Mouse (Mus musculus) frontal cortex, postnatal 36 days (tissue): ENCODE results near the gene Mdga2.
A peak's percentile ranks its signal among the peaks of the same experiment; 100 is the strongest.

Experiments
- DNase-seq, 2 experiments: peaks; one replicate each; pipeline ENCODE4 v3.0.0; 2022; ENCODE audit warnings: low spot score in 2 of 2

The Mdga2 gene

DNA sequence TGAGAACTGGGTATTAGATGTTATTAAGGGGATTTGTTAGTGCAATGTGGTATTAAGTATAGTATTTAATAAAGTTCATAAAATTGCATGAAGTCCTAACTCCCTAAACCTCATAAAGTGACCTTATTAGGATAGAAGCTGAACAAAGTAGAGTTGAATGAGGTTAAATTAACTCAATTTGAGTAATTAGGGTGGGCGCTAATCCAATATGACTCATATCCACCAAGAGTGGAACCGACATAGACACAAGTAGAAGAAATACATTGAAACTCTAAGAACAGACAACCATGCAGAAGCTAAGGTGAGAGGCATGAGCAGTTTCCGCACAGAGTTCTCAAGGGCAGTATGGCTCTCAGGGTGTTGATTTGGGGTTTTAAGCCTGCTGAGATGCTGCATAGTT is 165.7 kb downstream of the Mdga2 start:
- no peak for DNase-seq

DNA sequence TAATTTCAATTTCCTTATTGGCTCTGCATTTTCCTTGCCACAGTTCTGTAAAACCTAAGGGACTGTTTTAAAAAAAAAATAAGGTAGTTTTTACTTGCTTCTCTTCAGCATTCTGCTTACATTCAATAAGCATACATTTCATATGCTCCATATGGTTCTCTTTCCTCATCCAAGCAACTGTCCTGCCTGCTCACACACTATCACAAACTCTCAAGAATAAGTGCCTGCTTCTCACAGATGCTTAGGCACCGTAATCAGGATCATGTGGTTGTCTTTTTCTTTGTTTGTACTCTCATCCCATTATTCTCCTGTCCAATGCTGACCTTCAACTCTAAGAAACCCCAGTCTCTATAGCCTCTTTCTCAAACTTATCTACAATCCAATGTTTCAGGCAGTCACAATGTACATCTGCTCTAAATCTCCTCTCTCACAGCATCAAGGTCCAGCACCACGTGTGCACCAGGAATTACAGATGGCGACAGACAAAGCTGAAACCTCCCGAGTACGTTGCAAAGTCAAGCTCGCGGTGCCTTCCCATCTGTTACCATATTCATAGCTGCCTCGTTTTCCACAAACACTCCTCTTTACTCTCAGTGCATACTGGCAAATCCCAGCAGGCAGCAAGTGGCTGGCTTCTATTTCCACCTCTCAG is 177.1 kb downstream of the Mdga2 start:
- peak; percentile 5 to 48 for DNase-seq

DNA sequence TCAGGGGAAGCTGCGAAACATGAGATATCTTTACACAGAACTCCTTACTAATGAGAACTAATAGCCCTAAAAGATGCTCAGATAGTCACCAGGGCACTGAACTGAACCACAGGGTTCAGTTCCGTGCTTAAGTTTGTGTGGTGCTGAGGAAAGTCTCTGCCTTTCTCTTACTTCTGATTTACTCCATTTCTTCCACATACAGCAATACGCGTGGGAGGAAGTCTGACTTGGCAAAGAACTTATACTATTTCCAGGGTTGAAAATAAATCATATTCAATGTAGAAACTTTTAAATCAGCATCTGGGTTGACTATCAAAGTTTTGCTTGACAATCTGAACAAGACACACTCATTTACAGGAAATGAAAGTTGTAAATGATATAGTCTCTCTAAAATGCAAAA is 180.5 kb downstream of the Mdga2 start:
- DNase-seq, result peak in 1 of 2 experiments; percentile 29

DNA sequence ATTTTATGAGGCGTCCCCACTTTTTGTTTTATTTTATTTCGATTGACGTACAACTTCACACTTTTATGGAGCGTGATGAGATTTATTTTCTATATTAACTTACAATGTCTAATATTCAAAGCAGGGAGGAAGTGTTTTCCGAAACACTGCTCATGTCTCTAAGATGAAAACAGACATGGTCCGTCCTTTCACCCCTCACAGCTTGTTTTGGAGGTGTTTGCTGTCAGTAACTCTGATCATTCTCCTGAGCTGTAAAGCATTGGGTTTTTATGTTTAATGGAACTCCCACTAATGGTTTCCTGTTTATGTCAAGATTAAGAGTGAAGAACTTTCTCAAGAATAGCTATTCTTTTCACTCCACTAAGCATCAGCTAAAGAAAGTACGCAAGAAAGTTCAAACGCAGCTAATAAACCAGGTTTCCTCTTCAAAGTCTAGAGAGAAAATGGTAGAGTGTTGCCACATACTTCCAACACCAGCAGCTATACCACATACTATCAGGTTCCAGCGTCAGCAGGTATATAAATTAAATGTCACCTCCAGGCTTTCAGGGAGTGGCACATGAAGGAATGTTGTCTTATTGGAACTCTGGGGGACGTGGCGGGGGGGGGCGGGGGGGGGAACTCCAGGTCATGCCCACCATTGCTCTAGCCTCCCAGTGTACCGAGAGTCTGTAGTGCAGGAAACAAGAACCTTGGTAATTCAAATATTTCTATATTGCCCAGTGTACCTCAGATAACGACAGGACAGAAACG is 186.7 kb downstream of the Mdga2 start:
- DNase-seq, result no peak

DNA sequence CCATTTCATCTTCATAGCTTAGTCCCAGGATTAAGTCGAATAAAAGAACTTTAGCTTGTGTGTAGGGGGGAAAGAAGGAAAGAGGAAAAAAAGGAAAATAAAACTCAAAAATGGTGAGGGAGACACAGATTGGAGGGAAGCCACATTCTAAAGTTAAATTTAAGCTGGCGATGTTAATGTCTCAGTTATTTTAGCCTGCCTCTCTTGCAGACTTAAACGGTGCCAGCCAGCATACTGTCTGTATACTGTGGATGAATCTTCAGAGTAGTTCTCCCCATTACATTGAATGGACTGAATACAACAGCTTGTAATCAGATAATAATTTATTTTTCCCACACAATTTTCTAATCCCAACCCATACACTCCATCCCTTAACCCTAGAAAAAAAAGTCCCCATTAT is 205.2 kb downstream of the Mdga2 start:
- DNase-seq, result peak in 1 of 2 experiments; percentile 46

DNA sequence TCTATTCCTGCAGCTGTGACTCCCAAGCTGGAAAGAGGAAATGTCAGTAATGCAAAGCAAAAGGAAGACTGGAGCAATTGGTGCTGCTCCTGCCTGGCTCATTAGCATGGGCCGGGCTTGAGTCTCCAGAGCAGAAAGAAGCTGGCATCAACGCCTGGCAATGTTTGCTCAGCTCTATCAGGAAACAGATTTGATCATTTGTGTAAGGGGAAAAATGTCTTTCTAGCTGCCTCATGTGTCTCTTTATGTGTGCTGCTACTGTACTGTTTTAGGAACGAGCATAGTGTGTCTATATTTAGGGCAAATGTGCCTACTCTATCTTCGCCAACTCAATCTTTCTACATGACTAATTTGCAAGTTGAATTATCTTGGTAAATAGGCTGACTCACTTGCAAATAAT is 211.0 kb downstream of the Mdga2 start:
- peak; percentile 31 to 71 for DNase-seq

DNA sequence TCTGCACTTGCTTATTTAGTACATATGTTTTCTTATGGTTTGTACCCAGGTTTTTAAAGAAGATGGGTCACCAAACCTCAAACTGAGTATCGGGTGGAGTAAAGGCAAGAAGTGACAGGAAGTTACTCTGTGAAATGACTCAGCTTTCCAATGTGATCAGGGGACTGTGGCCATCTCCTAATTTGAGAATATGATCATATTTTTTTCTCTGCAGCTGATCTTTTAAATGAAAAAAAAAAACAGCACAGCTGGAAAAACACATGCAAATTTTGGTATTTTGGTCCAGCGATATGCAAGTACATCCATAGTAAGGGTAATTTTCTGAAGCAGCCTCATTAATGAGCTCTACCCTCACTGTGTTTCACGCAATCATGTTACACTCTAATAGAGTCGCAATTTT is 212.0 kb downstream of the Mdga2 start:
- no peak for DNase-seq

DNA sequence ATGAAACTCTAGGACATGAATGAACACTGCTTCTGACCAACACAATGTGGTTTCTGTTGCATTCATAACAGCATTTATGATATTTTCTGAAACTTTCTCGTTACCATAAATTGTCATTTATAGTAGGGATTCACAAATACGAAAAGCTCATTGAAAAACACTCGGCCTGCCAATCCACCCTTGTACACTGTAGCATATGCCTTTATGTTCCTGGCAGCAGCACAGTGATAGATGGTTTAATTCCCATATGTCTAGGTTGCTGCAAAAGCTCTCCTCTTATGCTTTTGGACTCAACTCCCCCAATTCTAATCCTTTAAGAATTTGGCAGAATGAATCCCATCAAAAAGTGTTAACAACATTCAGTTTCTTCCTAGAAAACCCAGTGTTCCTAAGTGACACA is 213.2 kb downstream of the Mdga2 start:
- peak in 1 of 2 experiments; percentile 49 for DNase-seq

DNA sequence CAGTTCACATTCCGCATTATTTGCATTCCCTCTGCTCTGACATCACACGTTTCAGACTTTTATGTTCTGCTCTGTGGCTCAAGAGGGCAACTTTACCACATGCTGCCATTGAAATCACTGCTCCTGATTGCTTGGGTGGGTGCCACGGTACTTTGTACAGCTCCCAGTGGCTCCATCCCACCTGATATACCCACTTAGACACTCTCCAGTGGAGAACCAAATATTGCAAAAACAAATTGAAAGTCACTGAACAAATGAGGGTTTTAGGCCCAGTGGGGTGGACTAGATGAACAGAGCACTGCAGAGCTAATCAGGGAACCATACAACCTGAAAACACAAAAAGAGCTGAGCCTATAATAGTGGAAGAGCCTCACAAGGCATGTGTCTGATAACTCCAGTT is 268.2 kb downstream of the Mdga2 start:
- DNase-seq, result no peak

DNA sequence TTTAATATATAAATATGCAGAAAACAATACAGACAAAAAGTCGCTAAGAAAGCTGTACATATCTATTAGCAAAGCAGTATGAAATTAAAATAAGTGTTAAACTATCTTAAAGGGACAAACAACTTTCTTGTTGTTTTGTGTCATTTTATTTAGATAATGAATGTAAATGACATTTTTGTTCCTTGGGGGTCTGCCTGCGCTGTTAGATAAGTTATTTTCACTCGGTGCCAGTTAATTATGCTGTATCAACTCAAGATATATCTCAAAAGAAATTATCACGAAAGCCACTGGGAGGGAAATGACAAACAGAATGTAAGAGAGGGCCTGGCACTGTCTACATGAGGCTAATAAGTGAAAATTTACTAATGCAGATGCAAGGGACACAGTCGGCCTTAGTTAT is 306.6 kb downstream of the Mdga2 start:
- DNase-seq, result no peak

DNA sequence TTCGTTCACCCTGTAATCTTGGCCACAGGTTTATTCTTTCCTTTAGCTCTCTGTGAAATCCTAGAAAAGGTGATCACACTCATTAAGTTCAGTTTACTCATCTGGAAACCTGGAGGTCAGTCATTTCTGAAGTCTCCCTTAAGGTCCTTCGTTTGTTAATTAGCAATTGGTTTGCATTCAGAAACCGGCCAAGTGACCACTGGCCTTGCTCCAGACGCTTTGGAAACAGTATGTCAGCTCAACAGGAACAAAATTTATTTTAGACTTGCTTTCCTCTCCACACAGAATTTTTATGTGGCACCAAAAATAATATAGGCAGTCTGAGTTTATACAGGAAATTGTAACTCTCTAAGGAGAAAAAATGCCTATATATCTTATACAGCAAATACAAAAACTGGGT is 323.0 kb downstream of the Mdga2 start:
- DNase-seq, result peak in 1 of 2 experiments; percentile 17

DNA sequence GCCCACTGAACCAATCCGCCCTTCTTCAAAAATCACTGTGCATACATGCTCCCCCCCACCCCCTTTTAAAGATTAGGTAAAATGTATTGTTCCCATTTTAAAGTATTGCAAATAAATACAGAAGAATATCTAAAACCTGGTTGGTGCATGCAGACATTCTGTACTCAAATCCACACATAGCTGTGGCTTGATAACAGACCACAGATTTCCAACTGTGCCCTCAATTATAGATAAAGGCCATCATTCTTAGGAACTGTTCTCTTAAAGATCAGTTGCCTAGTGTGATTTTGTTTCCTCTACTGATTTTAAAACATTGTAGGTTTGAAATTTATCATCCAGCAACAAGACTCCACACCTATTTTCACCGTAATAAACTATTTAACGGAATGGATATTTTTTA is 325.6 kb downstream of the Mdga2 start:
- no peak for DNase-seq

DNA sequence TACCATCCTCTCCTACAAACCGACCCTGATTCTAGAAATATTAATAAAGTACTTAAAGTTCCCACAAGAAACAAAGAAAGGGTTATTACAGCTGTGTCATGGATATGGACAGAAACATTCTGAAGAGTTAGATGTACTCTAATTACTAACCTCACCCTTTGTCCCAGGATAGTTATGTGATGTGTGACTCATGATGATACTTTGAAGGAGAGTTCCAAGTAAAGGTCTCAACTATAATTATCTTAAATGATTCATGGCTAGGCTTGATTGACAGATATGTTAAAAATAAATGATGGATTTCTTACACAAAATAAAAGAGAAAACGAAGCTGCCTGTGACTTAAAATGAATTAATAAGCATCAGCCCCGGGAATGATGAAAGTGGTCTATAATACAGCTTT is 332.1 kb downstream of the Mdga2 start:
- DNase-seq, result no peak

DNA sequence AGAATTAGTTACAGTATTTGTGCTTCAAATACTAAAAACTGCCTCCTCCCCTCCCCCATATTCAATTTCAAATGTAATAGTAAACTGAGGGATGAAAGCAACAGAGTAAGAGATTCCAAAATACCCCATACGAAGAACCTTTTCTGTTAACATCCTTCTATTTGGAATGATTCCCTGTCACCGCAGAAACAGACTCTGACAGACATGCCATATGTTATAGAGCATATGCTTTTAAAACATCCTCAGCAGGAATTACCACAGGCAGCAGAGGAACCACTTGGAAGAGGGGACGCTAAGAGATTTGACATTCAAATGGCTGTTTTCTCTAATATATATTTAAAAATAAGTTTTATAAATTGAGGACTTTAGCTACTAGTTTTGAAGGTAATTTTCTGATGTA is 333.1 kb downstream of the Mdga2 start:
- peak in 1 of 2 experiments; percentile 45 for DNase-seq

DNA sequence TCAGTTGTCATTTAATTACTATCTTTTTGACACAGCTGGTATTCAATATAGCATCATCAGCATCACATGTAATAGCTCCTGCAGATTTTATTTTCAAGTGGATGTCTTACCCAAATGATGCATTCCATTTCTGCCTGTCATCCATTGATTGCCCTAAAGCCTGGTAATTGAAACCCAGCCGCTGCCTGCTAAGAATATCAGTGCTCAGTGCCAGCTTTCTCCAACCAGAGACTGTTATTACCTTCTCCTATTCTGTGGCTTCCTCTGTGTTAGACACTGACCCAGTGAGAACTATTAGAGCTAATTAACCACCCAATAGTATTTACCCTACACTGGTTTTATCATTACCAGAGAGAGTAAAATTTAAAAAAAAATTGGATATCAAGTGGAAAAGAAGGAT is 333.7 kb downstream of the Mdga2 start:
- DNase-seq, result no peak

DNA sequence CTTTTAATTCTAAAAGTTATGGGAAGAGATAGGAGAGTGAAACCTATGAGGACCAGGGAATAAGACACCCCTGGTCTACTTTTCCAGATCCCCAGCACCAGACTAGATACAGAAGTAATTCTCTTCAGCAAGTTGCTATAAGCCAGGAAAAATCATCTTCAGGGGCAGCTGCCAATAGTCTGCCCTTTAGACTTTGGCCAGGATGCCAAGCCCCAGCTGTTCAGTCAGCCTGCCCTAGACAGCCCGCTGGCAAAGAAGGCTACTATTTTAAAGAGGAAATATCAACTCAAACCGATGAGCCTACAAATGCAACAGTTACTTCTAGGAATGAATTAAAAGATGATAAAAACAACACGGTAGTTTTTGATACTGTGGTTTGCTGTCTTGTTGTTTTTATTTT is 356.1 kb downstream of the Mdga2 start:
- DNase-seq, result no peak

DNA sequence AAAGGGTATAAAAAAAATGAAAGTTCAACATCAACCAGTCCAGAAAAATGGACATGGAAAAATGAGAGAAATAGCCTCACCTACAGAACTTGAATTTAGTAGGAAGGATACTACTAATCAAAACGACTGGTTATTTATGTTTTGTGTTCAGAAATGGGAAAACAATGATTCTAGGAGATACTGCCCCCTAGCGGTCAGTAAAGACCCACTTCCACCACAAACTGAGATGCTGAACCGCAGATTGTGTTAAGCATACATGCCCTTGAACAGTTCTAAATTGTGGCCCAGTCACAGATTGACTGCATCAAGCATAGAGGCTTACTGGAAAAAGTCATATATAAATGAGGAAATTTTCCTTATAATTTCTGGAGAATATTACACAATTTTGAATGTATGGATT is 369.2 kb downstream of the Mdga2 start:
- DNase-seq, result no peak

DNA sequence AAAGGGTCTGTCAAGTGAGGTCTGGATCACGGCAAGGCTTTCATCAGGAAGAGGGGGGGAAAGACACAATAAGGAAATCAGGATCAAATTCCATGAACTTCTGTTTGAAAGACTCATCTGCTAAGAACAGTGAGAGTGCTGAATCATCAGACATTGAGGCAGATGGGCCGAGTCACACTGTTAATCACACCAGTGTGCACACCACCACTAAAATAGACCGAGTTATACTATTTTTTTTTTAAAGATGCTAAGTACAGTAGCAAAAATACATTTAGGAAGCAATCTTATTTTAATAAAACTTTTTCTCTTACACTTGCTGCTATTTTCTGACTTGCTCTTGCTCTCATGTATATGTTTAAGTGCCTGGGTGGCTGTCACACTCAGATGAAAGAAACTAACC is 382.0 kb downstream of the Mdga2 start:
- peak in 1 of 2 experiments; percentile 39 for DNase-seq

DNA sequence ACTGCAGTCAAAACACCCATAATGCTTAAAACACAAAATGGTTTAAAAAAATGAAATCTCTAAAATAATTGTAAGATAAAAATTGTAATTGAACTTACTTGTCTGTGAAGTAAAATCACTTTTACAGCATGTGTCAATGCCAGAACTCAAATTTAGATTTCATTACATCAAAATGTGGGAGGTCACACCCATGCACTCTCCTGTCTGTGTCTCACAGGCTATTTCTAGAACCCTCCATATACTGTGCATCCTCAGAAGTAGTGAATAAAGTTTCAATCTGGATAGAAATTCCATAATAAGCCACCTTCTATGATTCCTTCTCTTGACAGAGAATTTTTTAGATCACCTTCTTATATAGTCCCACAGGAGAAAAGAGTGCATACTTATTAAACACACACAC is 466.7 kb downstream of the Mdga2 start:
- no peak for DNase-seq

DNA sequence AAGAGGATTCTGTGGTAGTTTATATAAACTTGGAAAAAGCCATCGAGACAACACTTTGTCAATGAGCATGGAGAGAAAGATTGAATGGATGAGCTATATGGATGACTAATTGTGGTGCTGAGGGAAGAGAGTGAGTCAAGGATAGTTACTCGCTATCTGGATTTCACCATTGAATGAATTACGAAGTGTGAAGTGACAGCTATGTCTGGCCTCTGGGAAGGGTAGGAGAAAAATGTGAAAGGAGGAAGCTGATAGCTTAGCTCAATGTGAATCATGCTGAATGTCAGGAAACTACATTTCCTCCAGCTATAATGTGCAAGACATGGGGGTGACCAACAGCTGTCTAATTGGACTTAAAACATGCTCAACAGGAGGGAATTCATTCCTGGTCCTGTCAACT is 487.8 kb downstream of the Mdga2 start:
- no peak for DNase-seq

DNA sequence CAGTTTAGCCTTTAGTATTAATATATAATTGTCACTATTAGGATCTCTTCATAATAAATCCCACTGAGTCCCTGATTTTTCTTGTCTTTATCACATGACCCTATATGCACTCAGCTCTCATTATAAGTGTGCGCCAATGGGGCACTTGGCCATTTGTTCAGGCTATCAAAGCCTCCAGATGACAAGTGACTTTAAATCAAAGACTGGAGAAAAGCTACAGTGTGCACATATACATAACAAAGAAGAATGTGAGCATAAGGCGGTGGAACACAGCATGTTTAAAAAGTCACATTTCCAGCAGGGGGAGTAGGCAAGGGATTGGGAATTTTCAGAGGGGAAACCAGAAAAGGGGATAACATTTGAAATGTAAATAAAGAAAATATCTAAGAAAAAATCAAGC is 497.9 kb downstream of the Mdga2 start:
- DNase-seq, result no peak

DNA sequence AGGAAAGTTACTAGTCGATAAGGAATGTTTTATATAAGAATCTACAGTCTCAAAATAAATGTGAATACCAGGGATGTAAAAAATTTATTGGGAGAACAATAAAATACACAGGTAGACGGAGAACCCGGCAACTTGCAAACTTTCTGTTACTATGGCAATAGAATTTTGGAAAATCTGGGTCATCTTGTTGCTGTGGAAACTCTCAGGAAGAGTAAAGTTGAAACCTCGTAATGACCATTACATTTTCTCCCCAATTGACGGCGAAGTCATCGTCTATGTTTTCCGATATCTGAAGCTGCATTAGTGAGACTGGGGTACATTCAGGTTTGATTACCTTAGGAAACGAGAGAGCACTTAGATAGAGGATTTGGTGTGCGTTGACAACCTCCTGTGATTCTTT is 514.0 kb downstream of the Mdga2 start:
- DNase-seq, result no peak

DNA sequence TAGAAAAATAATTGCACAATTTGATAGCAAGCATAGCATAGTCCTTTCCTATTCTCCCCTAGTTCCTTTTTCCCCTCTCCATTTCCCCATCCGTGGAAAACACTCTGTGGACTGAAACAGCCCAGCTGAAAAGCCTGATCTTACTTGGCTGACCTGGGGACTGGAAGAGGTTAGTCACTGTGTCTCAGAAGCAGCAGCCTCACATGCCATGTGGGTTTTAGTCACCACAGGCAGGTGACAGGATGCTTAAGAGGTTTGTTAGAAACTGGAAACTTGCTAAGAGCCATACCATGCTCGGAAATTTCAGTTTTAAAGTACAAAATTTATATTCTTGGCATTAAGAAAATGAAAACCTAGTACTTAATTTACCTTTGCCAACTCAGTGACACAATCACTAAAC is 514.9 kb downstream of the Mdga2 start:
- DNase-seq, result no peak

DNA sequence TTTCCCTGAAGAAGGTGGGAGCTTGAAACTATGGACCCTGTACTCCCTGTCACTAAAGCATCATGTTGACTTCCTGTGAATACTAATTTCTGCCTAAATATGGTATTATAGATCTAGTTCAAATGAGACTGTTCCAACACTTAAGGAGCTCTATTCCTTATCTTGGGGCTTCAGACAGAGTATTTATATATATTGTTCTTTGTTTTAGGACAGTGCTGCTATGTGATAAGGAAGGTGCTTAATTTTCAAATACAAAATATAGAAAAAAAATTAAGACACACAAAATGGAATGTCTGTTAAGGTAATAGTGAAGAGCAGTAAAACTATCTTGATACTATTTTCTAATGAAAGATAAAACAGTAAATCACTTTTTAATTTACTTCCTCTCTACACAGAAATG is 517.3 kb downstream of the Mdga2 start:
- no peak for DNase-seq
